Mouse (Mus musculus): ENCODE measurements at regions not wholly inside any gene's neighbourhood (a gene's known extent, or its start where the extent isn't known, plus 50 kb on each side); places are given as distances from the start of the nearest gene placed in this dataset.

- peak in 1 of 2 experiments; percentile 11 for DNase-seq
These were observed 719.7 kb downstream of the Gm6685 start for GRCm38 (mm10) chr11:27619926-27620325.
